Mouse (Mus musculus) olfactory bulb, adult 2 months (tissue): ENCODE measurements around the gene Flt3.

Experiments used
- CTCF ChIP-seq: fragments of 200-500 bp; IDR thresholded peaks from 2 replicates; pipeline ENCODE4 v1.5.1; 2012; ENCODE audit warnings: low read depth, mild to moderate bottlenecking, low read length, moderate library complexity; ENCODE audit not compliant: insufficient read depth
- POLR2A ChIP-seq: fragments of 200-500 bp; IDR thresholded peaks from 2 replicates; pipeline ENCODE4 v1.6.1; 2012; ENCODE audit warnings: mild to moderate bottlenecking, low read depth, low read length, moderate library complexity; ENCODE audit not compliant: insufficient read depth

DNA sequence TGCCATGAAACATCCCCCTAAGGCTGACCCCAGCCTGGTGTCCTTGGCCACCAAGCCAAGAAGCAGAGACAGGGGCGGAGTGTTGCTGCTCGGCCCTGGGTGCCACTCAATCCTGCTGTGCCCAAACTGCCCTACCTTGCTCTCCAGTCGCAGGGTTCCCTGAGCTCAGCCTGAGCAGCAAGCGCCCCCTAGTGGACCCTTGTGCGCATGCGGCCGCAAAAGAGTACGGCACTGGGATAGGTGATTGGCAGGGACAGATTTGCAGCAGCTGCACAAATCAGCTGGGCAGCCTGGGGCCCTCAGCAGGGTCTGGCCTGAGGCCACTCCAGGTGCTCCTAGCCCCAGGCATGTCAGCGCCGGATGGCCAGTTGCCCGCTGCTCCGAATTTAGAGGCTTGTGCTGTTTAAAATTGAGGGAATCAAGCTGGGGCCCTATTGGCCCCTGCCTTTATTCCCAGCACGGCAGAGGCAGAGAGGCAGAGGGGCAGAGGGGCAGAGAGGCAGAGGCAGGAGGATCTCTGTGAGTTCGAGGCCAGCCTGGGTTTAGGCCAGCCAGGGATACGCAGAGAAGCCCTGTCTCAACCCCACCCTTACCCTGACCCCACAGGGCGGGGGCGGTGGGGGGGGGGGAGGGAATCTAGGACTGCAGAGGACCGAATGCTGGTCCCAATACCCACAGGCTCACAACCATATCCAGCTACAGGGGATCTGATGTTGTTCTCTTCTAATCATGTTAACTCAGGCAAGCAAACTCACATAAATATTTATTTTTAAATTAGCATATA lies 107.0 kb downstream of the Flt3 start:
- peak; percentile 82 for TF ChIP-seq CTCF
- no peak for TF ChIP-seq POLR2A
